Mouse (Mus musculus) G1E-ER4 (cell line): ENCODE measurements around the gene Pip4k2a. TPM values are rescaled to one million over a fixed set of nuclear protein-coding genes. Genes with fewer than 3 reads are reported as not detected.

ENCODE experiments used
- GATA1 ChIP-seq: IDR thresholded peaks from one replicate; pipeline ENCODE4 v1.8.0; 2012; ENCODE audit warnings: low read length, inconsistent platforms
- polyA plus RNA-seq: library from polyadenylated mRNA; stranded (reverse); fragments of >175 nt; gene quantifications from 2 replicates; pipeline ENCODE4 v1.2.3, GENCODE M21; 2012

Gene Pip4k2a
- polyA plus RNA-seq, 1 experiment: 53.8 TPM

GRCm38 (mm10) chr2:18923806-18924595 lies 73.9 kb downstream of the Pip4k2a start:
- TF ChIP-seq GATA1: no peak

DNA sequence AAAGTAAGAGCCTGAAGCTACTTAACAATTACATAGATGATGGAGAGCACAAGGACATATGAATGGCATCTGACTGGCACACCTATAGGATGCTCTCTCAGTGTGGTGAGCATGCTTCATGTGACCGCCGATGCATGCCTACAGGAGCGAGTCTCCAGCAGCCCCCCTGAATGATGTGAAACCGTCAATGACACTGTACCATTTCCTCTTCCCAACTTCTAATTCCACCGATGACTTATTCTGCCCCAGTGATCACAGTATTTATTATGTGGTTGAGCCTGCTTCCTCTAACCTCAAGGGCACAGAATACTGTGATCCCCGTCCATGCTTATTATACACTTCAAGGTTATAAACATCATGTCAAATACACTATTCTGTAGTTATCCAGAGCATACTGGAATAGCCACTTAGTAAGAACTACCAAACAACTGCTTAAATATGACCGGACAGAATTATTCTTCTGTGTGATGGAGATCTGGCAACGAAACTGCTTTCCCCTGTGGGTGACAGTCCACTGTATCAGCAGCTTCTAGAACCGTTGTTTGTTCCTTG lies 74.8 kb downstream of the Pip4k2a start:
- no peak for TF ChIP-seq GATA1

DNA sequence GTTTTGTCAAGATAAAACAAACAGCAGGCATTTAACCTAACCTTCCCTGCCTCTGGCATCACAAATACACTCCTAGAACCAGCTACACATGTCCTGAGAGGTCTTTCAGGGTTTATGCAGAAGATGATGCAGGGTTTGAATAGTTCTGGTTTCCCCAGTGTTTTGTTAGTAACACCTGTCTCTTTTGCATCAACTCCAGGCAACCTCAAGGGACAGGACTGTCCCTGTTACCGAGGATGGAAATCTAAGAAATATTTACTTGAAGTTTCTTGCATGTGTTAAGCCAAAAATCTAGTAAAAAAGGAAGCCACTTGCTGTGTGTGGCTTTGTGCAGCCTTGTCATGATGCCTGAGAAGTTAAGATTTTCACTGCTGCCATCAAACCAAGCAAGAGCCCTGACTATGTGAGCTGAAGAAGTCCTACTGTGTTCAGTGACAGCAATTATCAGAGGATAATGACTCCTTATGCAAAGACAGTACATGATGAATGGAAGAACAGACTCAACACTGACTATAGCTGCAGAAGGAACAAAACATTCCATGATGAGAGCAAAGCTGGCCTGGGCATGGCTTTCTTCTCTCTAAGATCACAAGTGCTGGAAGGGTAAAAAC lies 76.3 kb downstream of the Pip4k2a start:
- no peak for TF ChIP-seq GATA1

DNA sequence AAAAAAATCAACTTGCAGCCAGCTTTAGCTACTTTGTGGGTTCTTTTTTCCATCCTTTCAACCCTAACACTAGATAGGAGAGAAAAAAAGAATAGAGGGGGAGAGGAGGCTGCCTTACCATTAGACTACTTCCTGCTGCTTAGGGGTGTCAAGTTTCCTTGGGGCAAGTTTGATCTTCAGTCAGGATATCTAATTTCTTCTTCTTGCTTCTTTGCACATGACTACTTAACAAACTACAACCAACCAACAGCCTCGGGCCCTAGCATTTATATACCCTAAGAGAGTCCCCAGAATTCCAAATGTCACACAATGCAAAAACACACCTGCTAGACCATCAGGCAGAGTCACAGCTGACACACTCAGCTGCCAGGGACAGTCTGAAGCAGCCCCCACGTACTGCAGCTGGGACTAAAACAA lies 77.5 kb downstream of the Pip4k2a start:
- TF ChIP-seq GATA1: no peak

DNA sequence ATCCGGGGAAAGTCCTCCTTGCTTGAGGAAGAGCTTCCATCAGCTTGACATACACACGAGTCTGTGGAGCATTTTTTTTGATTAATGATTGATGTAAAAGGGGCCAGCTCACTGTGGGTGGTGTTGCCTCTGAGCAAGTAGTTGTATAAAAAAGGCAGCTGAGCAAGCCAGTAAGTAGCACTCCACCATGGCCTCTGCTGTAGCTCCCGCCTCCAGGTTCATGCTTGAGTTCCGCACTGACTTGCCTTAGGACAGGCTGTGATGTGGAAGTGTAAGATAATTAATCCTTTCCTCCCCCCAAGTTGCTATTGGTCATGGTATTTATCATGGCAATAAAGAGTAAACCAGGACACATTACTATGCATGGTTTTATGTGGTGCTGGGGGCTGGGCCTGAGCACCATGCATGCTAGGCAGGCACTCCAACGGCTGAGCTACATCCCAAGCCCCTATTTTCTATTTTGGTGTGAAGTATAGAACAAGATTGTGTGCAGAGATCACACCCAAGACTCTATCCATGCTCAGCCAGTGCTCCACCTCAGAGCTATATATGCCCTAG lies 78.0 kb downstream of the Pip4k2a start:
- no peak for TF ChIP-seq GATA1

- TF ChIP-seq GATA1: no peak
Measured at GRCm38 (mm10) chr2:18917838-18918237, 80.1 kb downstream of the Pip4k2a start.

DNA sequence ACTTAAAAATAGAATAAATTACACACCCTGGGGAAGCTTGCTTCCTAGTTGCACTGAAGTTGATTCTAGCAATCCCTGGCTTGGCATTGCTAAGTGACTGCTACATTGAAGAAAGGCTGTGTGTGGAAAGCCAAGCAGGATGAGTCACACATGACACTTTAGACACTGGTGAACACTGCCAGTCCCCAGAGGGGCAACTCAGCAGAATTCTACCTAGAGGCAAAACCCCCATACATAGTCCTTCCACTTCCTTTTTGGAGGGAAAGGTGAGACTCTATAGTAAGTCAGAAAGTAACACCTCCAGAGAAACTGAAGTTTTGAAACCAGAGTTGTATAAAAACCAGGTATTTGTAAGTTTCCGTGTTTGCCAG lies 80.6 kb downstream of the Pip4k2a start:
- no peak for TF ChIP-seq GATA1

DNA sequence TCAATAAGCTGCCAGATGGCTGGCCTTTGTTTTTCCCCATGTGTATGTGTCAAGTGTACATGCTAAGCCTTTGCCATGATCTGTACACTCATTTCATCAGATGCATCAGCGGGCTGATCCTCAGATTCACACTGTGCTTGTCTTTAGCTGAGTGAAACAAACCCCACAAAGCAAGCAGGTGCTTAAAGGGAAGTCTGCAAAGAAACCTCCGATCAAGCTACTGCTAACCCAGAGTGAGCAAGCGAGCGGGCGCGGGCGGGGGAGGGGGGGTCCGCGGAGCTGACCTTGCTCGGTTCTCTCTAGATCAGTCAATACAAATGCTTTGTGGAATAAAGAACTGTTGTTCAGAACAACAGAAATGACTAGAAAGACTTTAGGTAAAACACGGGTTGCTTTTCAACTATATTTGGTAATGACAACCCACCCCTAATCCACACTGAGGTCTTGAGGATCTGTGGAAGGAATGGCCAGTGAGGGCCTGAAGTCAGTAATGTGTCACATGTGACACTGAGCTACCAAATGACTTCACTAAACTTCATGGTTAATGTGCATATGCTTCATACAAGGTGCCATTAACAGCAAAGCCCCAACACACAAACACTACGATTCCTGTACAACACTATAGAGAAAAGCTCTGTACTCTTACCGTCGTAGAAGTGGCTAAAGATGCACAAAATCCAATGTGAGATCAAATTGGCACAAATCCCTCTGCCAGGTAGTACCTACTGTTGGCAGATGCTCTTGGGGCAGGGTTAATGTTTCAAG lies 81.1 kb downstream of the Pip4k2a start:
- no peak for TF ChIP-seq GATA1

DNA sequence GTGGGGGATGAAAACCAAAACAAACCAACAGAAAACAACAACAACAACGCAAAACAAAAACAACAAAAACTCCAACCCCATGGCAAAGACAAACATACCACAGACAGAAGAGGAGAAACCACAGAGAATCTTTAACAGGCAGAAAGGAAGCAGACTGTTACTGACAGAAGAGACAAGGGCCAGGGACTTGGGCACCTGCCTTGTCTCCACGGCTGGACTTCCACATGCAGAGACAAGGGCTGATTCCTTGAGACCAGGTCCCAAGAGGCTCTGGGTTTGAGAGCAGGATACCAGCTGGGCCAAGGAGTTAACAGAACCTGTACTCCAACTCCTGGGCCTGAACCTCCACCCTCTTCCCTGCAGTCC lies 81.9 kb downstream of the Pip4k2a start:
- no peak for TF ChIP-seq GATA1

DNA sequence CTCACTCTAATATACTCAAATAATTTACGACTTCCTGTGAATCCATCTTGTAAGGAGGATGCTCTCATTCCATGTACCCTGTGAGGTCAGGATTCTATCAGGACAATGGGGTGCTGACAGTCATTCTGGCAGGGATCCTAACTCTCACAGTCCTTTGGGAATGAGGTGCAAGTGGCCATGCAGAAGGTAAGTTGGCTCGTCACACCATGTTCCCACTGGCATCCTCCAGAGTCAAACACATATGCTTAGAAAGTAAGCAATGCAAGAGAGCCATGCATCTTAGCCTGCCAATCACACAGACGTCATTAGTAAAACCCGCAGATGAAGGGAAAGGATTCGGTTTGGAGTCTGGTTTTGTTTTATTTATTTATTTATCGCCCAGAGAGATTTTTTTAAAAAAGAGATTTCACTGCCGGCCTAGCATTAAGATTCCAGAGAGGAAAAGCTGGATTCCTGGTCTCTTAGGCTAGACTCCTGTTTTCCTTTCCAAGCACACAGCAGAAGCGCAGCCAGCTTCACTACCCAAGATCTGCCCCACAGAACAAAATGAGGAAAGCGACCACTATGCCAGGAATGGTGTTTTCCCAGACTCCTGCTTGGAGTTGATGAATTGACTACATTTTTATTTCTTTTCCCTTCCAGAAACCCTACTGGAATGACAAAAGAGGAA lies 82.4 kb downstream of the Pip4k2a start:
- TF ChIP-seq GATA1: no peak

GRCm38 (mm10) chr2:18914750-18915149 lies 83.2 kb downstream of the Pip4k2a start:
- no peak for TF ChIP-seq GATA1

DNA sequence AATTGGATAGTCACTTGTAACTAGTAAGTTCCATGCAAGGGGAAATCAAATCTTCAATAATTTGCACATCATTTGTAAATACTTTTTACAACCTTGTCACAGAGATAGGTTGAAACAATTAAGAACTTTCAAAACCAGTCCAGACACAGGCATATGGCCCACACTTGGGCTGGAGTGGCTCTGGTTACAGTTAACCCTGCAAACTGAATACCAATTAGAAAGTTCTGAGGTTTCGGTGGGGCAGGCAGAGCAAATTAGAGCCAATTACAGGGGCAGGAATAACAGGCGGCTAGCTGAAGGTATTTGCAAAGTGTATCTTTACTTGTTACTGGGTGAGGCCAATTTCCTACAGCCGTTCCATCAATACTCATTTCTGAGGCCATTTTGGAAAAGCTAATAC lies 84.3 kb downstream of the Pip4k2a start:
- TF ChIP-seq GATA1: no peak

GRCm38 (mm10) chr2:18911251-18911934 lies 86.5 kb downstream of the Pip4k2a start:
- no peak for TF ChIP-seq GATA1

DNA sequence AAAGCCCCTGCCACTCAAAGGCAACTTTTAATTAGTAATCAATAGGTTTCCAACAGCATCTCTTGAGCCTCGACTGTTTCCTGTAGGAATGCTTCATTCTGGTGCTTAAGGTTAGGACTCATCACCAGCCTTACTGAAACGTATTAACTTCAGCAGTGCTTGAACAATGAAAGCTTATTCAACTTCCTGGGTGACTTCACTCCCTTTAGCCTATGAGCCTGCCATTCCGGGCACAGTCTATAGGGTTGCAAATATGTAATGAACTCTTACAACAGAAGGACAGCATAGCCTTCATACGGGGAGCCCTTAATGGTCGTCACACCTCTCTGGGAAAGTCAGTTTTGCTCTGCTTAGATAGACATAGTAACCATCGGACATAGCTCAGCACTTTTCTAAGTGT lies 87.7 kb downstream of the Pip4k2a start:
- TF ChIP-seq GATA1: no peak

GRCm38 (mm10) chr2:18909713-18910112 lies 88.2 kb downstream of the Pip4k2a start:
- TF ChIP-seq GATA1: no peak
